Mouse (Mus musculus): ENCODE data around the gene Wdtc1.

Gene Wdtc1

GRCm38 (mm10) chr4:133353367-133354365, at the start of gene Wdtc1:
Wdtc1 (minus strand) TSS chr4:133353481.
- DNase-seq (ENCODE audit: low spot score in 2 of 2): no peak

DNA sequence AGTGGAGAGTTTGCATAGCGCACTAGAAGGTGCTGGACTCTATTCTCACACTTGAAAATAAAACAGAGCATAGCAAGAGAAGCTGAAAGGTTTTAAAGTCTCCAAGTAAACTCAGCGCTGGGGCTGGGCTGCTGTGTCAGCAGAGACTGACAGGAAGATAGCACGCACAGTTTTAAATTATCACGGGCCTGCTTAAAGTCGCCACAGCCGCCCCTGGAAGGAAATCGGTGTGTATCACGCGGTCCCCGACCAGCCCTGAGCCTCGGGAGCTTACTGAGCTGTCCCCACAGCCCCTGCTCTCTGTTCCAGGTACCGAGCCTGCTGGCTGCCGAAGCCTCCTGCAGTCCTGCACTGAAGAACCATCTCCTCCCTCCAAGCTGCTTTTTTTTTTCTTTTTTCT, 48.7 kb upstream of the Wdtc1 start:
- DNase-seq (ENCODE audit: low spot score in 2 of 2): no peak

GRCm38 (mm10) chr4:133400098-133400497, 46.8 kb upstream of the Wdtc1 start:
- no peak for DNase-seq (ENCODE audit: low spot score in 2 of 2)

- no peak for DNase-seq (ENCODE audit: low spot score in 2 of 2)
Measured at GRCm38 (mm10) chr4:133399509-133399908, 46.2 kb upstream of the Wdtc1 start.

DNA sequence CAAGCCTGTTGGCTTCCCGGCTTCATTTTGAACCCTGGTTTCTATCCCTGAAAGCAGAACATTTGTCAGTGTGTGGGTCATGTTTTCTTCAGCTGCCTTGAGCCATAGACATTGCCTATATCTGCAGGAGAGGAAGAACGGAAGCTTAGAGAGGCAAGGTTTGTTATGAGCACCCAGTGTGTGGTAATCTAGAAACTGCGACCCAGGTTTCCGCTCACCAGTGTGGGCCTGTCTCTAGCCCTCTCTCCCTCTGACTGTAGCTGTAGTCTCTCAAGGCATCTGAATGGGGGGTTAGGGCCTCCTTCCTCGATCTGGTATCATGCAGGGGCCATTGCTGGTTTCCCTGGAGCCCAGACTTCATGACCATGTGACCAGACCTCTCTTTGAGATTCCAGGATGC, 45.3 kb upstream of the Wdtc1 start:
- no peak for DNase-seq (ENCODE audit: low spot score in 2 of 2)

- no peak for DNase-seq (ENCODE audit: low spot score in 2 of 2)
Measured at GRCm38 (mm10) chr4:133397961-133398360, 44.7 kb upstream of the Wdtc1 start.

DNA sequence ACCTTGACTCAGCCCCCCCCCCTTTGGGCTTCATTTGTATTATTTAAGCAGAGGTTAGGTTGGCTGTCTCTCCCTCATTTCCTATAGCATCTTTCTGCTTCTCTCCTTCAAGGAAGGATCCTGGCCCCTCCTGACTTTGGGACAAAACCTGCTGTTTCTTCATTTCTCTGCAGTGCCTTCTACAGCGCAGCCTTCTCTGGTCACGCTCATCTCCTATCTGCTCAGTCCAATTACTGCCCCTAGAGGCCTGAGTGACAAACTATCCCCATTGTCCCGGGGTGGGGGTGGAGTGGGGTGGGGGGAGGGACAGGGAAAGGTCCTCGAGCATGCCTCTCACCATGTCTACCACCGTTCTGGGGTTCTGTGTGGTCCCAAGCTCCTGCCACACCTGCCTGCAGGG, 44.0 kb upstream of the Wdtc1 start:
- no peak for DNase-seq (ENCODE audit: low spot score in 2 of 2)

DNA sequence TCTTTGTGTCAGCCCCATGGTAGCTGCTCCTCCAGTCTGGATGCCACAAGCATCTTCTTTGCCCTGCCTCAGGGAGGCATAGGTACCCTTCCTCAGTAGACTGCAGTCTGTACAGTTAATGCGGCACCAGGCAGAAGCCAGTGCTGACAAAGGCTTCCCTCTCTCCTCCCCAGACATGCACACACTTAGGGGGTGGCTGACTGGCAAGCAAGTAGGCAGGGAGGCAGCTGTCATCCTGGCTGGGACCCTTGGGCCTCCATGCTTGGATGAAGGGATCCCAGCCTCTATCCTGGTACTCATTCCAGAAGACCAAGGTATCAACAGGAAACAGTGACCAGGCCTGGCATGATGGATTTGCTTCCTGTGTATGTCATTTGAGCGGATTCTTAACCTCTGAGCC, 42.8 kb upstream of the Wdtc1 start:
- DNase-seq (ENCODE audit: low spot score in 2 of 2): no peak

GRCm38 (mm10) chr4:133394981-133395573, 41.8 kb upstream of the Wdtc1 start:
- peak; percentile 51 to 58 for DNase-seq (ENCODE audit: low spot score in 2 of 2)

GRCm38 (mm10) chr4:133391185-133392040, 38.1 kb upstream of the Wdtc1 start:
- no peak for DNase-seq (ENCODE audit: low spot score in 2 of 2)

DNA sequence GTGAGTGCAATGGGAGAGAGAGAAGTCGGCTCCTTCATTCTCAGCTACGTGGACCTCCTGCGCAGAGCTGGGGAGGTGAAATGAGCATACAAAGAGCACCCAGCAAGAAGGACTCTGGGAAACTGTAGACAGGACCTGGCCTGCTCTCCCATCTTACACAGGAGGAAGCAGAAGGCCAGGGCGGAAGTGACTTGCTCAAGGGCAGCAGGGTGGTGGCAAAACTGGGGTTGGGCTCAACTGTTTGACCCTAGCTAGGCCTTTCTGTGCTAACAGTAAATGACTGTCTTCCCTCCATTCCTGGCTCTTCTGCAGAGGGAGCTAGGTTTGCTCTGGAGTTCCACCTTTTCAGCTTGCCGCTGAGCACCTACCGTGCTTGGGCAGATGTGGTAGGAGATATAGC, 37.3 kb upstream of the Wdtc1 start:
- peak in 1 of 2 experiments; percentile 35 for DNase-seq (ENCODE audit: low spot score in 2 of 2)

DNA sequence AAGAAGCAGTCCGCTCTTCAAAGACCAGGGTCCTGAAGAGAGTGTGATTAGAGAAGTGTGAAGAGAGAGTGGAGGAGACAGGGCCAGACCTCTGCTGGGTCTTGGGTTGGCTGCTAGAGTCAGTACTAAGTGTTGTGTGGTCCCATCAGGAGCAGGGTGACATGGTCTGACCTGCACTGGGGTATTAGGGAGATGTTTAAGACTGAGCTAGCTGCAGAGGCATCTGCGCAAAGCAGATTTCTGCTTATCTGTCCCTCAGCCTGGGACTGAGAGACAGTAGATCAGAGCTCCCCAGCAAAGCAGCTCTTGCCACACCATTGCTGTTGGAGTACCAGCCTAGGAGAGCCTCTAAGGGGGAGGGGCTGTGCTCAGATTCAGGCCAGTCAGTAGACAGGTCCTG, 36.8 kb upstream of the Wdtc1 start:
- peak in 1 of 2 experiments; percentile 69 for DNase-seq (ENCODE audit: low spot score in 2 of 2)

DNA sequence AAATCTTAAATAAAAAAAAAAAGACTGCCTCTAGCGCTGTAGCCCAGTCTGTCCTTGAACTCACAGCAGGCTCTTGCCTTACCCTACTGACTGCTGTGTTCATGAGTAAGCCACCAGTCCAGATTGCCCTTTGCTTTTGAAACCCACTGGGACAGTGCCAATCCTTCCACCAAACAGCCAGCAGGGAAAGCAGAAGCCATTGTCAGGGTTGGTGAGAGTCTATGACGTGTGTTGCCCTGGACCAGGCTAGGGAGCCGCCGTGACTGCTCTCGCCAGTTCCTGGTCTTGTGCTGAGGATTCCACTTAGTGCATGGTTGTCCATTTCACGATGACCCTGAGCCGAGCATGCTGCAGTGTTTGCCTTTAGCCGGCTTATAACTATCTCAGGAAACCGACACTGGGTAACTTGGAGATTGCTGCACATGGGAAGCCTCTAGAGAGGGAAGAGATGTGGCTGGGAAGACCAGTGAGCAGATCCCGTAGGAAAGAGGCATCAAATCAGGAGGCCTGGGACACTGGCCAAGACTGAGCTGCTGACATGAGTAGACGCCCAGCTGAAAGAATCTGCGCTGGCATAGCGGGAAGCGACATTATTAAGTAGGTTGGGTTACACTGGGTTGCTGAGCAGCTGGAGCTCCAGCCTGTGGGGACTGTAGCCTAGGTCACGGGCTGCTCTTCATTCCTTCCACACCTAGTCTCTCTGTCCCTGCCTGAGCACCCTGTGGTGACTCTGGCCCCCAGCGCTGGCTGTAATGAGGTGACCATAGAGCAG, 35.7 kb upstream of the Wdtc1 start:
- no peak for DNase-seq (ENCODE audit: low spot score in 2 of 2)

GRCm38 (mm10) chr4:133387053-133387452, 33.8 kb upstream of the Wdtc1 start:
- DNase-seq (ENCODE audit: low spot score in 2 of 2): no peak

GRCm38 (mm10) chr4:133386061-133386797, 32.9 kb upstream of the Wdtc1 start:
- no peak for DNase-seq (ENCODE audit: low spot score in 2 of 2)

- DNase-seq (ENCODE audit: low spot score in 2 of 2): no peak
Measured at GRCm38 (mm10) chr4:133381141-133381540, 27.9 kb upstream of the Wdtc1 start.

GRCm38 (mm10) chr4:133380532-133380931, 27.3 kb upstream of the Wdtc1 start:
- no peak for DNase-seq (ENCODE audit: low spot score in 2 of 2)

GRCm38 (mm10) chr4:133379861-133380260, 26.6 kb upstream of the Wdtc1 start:
- DNase-seq (ENCODE audit: low spot score in 2 of 2): peak in 1 of 2 experiments; percentile 53

DNA sequence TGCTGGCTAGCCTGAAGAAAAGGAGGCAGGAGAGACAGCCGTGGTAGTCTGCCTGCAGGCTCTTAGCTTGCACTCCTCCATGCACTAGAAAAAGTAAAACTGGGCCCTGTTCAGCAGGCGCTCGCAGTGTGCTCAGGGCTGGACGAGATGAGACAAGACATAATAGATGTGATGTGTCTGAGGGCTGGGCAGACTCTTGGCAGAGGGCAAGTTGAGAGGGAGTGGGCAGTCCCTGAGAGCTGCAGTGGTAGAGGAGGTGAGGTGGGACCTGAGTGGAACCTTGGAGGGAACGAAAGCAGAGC, 25.7 kb upstream of the Wdtc1 start:
- no peak for DNase-seq (ENCODE audit: low spot score in 2 of 2)

GRCm38 (mm10) chr4:133378236-133379045, 25.2 kb upstream of the Wdtc1 start:
- peak in 1 of 2 experiments; percentile 68 for DNase-seq (ENCODE audit: low spot score in 2 of 2)
